Mouse (Mus musculus) heart, adult 2 months (tissue): ENCODE measurements around the gene Plekhg4.

ENCODE experiments used
- CTCF ChIP-seq: fragments of 200-600 bp; IDR thresholded peaks from 2 replicates; pipeline ENCODE4 v1.8.1; 2022; ENCODE audit warnings: antibody characterized with exemption, mild to moderate bottlenecking, moderate library complexity
- EP300 ChIP-seq: fragments of 200-500 bp; IDR thresholded peaks from 2 replicates; pipeline ENCODE4 v1.6.1; 2011; ENCODE audit warnings: low read depth, low read length, control low read depth; ENCODE audit not compliant: insufficient read depth

- TF ChIP-seq CTCF: 0 out of 2 replicates have a peak, but pooled peaks have one; percentile 2
- TF ChIP-seq EP300: no peak
Observed at GRCm38 (mm10) chr8:105378673-105379072, 5.6 kb downstream of the Plekhg4 start.
